Mouse (Mus musculus): Measurements from ENCODE around the gene Scyl1.
"Not testable (repeated sequence)": the region's sequence is repeated elsewhere in the genome, so short reads cannot be mapped to it uniquely, and the experiment has no call there.

Scyl1 gene

GRCm38 (mm10) chr19:5770925-5771860 is at the start of gene Scyl1:
TSS of gene Scyl1 (minus strand) at chr19:5771419.
- DNase-seq (ENCODE audit: low spot score in 2 of 2) = peak; percentile 94 to 96

DNA sequence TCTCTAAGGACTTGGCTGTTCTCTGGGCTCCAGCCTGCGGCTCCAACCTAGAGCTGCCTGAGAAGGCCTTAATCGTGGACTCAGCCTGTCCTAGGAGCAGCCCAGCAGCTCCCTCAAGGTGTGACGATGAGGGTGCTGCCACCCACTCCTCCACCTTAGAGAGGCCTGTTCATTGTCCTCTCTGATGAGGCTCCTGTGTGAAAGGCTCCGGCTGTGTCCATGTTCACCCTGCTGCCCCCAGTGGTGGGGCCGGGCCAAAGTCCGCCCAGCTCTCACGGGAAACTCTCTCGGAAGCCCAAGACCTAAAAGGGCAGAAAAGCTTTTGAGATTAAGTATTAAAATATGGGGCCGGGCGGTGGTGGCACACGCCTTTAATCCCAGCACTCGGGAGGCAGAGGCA is 48.3 kb upstream of the Scyl1 start:
- DNase-seq (ENCODE audit: low spot score in 2 of 2) = peak in 1 of 2 experiments; percentile 77

DNA sequence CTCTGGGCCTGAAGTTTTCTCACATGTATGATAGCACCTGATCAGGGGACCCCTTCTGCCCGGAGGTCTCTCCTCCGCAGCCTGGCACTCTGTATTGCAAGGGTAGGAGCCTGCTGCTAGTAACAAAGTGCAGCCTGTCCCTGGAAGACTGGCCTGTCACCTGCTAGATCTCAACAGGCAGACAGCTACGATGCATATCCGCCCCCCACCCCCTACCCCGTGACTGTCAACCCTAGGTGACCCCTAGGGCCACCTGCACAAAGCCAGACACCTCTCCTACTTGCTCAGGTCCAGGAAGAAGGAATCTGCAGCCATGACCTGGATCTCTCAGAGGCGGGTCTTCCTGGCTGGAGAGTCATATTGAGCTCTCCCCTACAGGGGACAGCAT is 47.4 kb upstream of the Scyl1 start:
- no peak for DNase-seq (ENCODE audit: low spot score in 2 of 2)

- DNase-seq (ENCODE audit: low spot score in 2 of 2) = peak; percentile 88 to 92
Observed at GRCm38 (mm10) chr19:5817703-5818589, 46.7 kb upstream of the Scyl1 start.

GRCm38 (mm10) chr19:5815928-5816327 is 44.7 kb upstream of the Scyl1 start:
- DNase-seq (ENCODE audit: low spot score in 2 of 2) = no peak

GRCm38 (mm10) chr19:5815010-5815409 is 43.8 kb upstream of the Scyl1 start:
- DNase-seq (ENCODE audit: low spot score in 2 of 2) = no peak

DNA sequence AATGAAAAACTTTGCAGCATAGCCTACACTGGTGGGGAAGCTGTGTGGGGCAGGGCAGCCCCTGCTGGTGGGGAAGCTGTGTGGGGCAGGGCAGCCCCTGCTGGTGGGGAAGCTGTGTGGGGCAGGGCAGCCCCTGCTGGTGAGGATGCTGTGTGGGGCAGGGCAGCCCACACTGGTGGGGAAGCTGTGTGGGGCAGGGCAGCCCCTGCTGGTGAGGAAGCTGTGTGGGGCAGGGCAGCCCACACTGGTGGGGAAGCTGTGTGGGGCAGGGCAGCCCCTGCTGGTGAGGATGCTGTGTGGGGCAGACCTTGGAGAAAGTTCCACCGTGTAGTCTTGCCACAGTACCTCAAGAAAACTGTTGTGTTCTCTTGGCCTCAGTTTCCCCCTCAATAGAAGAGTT is 42.8 kb upstream of the Scyl1 start:
- not testable (repeated sequence) for DNase-seq (ENCODE audit: low spot score in 2 of 2)

- DNase-seq (ENCODE audit: low spot score in 2 of 2) = no peak
Observed at GRCm38 (mm10) chr19:5813567-5813966, 42.3 kb upstream of the Scyl1 start.

DNA sequence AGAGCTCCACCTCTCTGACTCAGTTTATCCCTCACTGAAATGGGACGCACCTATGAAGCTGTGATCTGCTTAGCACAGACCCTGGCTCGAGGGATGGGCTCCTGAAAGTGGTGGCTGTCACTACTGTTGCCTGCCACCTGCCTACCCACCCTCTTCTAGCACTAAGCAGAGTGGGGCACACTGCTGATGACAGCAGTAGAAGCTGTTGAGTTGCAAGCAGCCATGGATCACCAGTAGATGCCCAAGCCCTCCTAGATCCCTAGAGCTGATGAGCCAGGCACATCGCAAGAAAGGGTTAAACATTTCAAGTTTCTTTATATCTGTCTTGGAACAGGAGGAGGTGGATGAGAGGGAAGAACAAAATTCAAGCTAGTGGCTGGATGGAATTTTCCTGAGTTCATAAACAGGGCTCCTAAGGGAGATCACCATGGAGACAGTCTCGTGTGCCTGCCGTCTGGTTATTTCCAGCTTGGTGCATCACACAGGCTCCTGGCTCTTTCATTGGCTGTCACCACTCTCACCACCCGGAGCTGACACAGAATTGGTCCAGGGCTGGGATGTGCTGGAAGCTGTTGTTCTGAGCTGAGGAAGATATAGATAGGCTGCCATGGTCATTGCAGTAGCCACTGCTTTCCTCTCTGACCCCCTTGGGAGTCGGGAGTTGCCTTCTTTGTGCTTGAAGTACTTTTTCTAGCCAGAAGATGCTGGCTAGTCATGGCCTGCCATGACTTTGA is 40.7 kb upstream of the Scyl1 start:
- DNase-seq (ENCODE audit: low spot score in 2 of 2) = peak; percentile 92 to 95

GRCm38 (mm10) chr19:5810840-5811563 is 39.8 kb upstream of the Scyl1 start:
- DNase-seq (ENCODE audit: low spot score in 2 of 2) = peak in 1 of 2 experiments; percentile 42

DNA sequence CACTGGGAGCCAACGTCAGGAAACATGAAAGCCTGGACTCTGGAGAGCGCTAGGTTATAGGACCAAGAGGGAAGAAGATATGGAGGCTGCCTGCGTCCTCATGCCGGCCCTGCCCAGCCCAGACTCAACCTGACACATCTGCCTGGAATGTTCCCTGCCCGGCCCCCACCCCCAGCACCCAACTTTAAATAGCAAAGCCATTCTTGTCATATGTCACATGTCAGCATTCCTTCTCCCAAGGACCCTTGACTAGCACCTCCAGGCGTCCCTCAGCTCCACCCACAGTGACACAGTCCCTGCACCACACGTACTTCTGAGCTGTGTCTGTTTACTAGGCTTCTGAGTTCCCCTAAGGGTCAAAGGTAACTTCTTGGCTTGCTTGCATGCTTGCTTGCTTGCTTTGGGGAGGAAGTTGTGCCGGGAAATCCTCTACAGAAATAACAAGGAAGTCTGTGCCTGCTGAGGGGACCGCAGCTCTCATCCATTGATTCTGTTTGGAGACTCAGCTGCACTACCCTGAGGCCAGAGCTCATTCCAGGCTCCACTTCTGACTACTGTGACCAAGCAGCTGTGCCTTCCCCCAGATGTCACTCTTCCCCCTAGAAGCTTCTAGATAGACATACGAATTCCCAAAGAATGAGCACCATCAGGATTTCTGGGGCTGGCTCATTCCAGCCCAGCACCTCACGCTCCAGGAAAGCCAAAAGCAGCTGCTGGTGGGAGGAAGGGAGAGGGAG is 39.1 kb upstream of the Scyl1 start:
- DNase-seq (ENCODE audit: low spot score in 2 of 2) = peak; percentile 72 to 83

- DNase-seq (ENCODE audit: low spot score in 2 of 2) = no peak
Observed at GRCm38 (mm10) chr19:5809712-5810089, 38.5 kb upstream of the Scyl1 start.

DNA sequence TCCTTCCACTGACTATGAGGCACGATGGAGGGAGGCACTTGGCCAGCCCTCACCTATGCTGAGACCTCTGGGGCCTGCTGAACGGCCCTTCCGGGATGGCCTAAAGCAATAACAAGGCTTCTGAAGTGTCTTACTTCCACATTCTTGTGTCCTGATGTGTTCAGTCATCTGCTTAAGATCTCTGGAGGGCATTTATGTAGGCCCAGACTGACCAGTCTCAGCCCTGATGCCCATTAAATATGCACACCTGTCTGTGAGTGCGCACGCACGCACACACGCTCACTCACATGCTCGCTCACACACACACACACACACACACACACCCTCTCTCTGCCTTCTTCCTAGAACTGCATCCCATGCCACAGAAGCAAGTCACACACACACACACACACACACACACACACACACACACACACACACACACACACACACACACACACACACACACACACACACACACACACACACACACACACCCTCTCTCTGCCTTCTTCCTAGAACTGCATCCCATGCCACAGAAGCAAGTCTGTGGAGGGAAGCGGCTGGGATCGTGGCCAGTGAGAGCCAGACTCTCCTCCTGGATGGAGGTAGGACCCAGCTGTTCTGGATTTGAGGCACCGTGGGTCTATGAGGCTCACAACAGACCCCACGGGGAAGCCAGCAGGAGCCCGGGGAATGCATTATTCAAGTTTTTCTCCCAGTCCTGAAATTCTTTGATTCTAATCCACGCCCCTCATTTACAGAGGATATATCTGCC is 37.9 kb upstream of the Scyl1 start:
- DNase-seq (ENCODE audit: low spot score in 2 of 2) = no peak

DNA sequence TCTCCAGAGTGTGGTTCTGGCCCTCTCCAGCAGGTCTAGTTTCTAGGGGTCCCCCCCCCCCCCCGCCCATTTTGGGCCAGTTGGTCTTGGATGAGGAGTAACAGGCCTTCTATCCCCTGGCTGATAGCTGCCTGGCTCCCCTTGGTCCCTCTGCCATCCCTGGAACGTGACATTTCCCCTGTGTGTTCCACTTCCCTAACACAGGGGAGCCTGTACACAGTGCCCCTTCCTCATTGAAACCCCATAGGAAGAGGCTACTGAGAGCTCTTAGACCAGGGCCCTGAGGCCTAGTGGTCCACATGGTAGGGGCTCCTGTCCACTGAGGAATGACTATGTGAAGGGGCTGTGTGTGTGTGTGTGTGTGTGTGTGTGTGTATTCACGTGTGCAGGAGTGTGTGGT is 36.5 kb upstream of the Scyl1 start:
- DNase-seq (ENCODE audit: low spot score in 2 of 2) = no peak

DNA sequence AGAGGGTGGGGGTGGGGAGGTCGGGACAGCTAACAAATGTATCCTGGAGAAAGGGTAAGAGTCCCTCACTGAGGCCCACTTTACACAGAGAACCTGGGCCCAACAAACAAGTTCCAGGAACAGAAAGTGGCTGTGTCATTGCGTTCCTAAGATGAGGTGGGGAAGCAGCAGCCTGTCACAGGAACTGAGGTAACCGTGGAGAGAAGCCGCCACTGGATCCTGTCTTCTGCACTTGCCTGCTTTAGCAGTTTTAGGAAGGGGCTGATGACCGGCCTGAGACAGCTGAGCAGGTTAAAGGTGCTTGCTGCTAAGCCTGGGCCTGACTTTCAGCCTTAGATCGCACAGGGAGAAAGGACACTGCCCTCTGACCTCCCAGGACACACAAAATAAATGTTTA is 35.6 kb upstream of the Scyl1 start:
- no peak for DNase-seq (ENCODE audit: low spot score in 2 of 2)

DNA sequence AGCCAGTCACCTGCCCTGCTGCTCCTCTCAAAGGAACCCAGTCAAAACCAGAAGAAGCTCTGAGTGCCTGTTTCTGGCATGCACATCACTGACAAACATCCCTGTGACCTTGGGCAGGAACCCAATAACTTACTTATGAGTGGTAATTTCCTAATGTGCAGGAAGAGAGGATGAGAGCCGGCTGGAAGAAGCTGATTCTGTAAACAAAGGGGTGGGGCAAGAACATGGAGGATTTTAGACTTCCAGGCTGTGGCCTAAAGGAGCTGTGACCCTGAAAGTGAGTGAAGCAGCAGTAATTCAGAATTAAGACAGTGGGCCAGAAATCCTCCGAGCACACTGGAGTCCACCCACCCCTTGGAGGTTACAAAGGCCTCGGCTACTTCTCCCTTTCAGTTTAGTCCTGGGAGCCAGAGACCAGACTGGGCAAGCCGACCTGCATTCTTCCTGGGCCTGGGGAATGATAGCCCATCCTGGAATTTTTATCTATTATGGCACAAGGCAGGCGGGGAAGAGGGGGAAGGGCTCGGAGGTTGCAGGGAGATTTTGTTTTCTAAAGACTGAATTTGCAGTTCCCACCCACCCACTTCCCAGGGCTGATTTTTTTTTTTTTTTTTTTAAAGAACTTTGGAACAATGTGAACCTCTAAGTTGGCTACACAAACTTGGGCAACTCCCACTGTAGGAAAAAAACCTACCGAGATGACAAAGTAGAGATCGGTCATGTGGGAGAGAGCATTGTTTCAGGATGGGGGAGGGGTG is 35.0 kb upstream of the Scyl1 start:
- DNase-seq (ENCODE audit: low spot score in 2 of 2) = peak; percentile 76 to 77

DNA sequence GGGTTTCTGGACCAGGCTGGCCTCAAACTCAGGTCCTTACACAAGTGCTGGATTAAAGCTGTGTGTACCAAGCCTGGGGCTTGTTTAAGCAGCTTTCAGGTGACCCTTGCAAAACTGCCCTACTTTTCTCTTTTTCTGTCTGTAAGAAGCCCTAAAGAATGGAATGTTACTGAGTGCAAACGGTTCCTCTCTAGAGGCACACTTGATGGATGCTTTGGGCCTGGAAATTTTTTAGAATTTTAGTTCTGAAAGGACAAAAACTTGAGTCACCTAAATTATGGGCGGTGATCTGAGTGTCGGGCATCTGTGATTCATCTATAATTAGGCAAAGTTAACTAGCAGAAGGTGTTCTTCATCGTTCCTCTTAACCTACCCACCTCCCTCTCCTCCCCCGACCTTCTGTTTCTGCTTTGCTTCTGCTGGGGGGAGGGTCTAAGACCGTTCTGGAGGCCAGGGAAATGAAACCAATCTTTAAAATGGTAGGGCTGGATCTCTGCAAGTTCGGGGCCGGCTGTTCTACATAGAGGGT is 33.2 kb upstream of the Scyl1 start:
- no peak for DNase-seq (ENCODE audit: low spot score in 2 of 2)

GRCm38 (mm10) chr19:5803881-5804279 is 32.7 kb upstream of the Scyl1 start:
- DNase-seq (ENCODE audit: low spot score in 2 of 2) = no peak

Measured in heart, adult 9 months (tissue).